Mouse (Mus musculus): ENCODE measurements around the gene N4bp2. TPM values are rescaled to one million over a fixed set of nuclear protein-coding genes. Genes with fewer than 3 reads are reported as not detected.

Gene N4bp2
- polyA plus RNA-seq, 1 experiment from 2014 or later = 14.2 TPM

- WGBS = 88% methylated on average over 3 of the region's 3 CpGs
- ATAC-seq = no peak
- Histone ChIP-seq H3K4me1 (ENCODE audit: control insufficient read depth, insufficient read depth, low read length) (no peaks in the 10 kb centered on the region), H3K4me2 (ENCODE audit: low read length) (no peak overlapping the region), H3K36me3 (ENCODE audit: control insufficient read depth, insufficient read depth, low read length) (peaks cover 5% of the 10 kb centered on the region; the same call in 1 of the 2 replicates), H3K9me3 (replicated peaks; ENCODE audit: control insufficient read depth, low read length, poor library complexity, severe bottlenecking) (no peaks in the 10 kb centered on the region), H3K27ac (ENCODE audit: low read length) (no peak overlapping the region), H3K4me3 (ENCODE audit: low read depth, low read length) (no peak overlapping the region), H3K27me3 (ENCODE audit: control insufficient read depth, insufficient read depth, low read depth, low read length) (no peaks in the 10 kb centered on the region), H3K9ac (ENCODE audit: low read depth, low read length) (no peak overlapping the region)
These were observed 31.4 kb downstream of the N4bp2 start for GRCm38 (mm10) chr5:65794702-65795101.

- Histone ChIP-seq H3K9me3 (replicated peaks; ENCODE audit: control insufficient read depth, low read length, poor library complexity, severe bottlenecking) (no peaks in the 10 kb centered on the region), H3K4me2 (ENCODE audit: low read length) (no peak overlapping the region), H3K27ac (ENCODE audit: low read length) (no peak overlapping the region), H3K9ac (ENCODE audit: low read depth, low read length) (no peak overlapping the region), H3K27me3 (ENCODE audit: control insufficient read depth, insufficient read depth, low read depth, low read length) (no peaks in the 10 kb centered on the region), H3K36me3 (ENCODE audit: control insufficient read depth, insufficient read depth, low read length) (peaks cover 5% of the 10 kb centered on the region; the same call in 1 of the 2 replicates), H3K4me1 (ENCODE audit: control insufficient read depth, insufficient read depth, low read length) (no peaks in the 10 kb centered on the region), H3K4me3 (ENCODE audit: low read depth, low read length) (no peak overlapping the region)
- WGBS = 93% methylated on average over 9 of the region's 9 CpGs
- no peak for ATAC-seq
These were observed 32.1 kb downstream of the N4bp2 start for GRCm38 (mm10) chr5:65795293-65795993.

GRCm38 (mm10) chr5:65795994-65796298, 32.6 kb downstream of the N4bp2 start:
- no peaks in the 10 kb centered on the region for H3K9me3 ChIP-seq (replicated peaks; ENCODE audit: control insufficient read depth, low read length, poor library complexity, severe bottlenecking)
- H3K27ac ChIP-seq (ENCODE audit: low read length) = no peak overlapping the region
- H3K4me2 ChIP-seq (ENCODE audit: low read length) = no peak overlapping the region
- ATAC-seq = no peak
- WGBS = 97% methylated on average over 1 of the region's 1 CpGs
- peaks cover 5% of the 10 kb centered on the region; the same call in 1 of the 2 replicates for H3K36me3 ChIP-seq (ENCODE audit: control insufficient read depth, insufficient read depth, low read length)
- no peaks in the 10 kb centered on the region for H3K27me3 ChIP-seq (ENCODE audit: control insufficient read depth, insufficient read depth, low read depth, low read length)
- H3K4me3 ChIP-seq (ENCODE audit: low read depth, low read length) = no peak overlapping the region
- no peak overlapping the region for H3K9ac ChIP-seq (ENCODE audit: low read depth, low read length)
- no peaks in the 10 kb centered on the region for H3K4me1 ChIP-seq (ENCODE audit: control insufficient read depth, insufficient read depth, low read length)

DNA sequence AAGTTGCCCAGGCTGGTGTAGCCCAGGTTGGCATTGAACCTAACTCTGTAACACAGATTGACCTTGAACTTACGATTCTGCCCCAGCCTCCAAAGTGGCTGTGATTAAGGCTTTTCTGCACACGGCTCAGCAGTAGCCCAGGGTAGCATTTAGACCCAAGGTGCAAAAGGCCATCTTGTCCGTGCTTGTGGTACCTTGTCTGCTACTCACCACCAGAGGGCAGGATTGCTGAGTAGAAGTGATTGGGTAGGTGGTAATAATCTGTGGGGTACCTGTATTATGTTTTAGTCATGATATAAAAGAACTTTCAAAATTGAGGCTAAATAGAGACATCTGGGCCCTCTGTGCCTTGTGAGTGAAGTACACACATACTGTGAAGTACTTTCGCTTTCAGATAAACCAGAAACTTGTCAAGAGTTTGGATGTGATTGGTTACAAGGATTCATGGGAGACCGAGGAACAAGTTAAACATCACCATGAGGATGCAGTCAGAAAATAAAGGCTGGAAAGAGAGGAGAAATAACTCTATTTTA, 60.3 kb downstream of the N4bp2 start:
- Histone ChIP-seq H3K36me3 (ENCODE audit: control insufficient read depth, insufficient read depth, low read length) (peaks cover 28% of the 10 kb centered on the region), H3K4me3 (ENCODE audit: low read depth, low read length) (no peak overlapping the region), H3K9ac (ENCODE audit: low read depth, low read length) (no peak overlapping the region), H3K27me3 (ENCODE audit: control insufficient read depth, insufficient read depth, low read depth, low read length) (no peaks in the 10 kb centered on the region), H3K27ac (ENCODE audit: low read length) (no peak overlapping the region), H3K9me3 (replicated peaks; ENCODE audit: control insufficient read depth, low read length, poor library complexity, severe bottlenecking) (no peaks in the 10 kb centered on the region), H3K4me1 (ENCODE audit: control insufficient read depth, insufficient read depth, low read length) (no peaks in the 10 kb centered on the region), H3K4me2 (ENCODE audit: low read length) (no peak overlapping the region)
- WGBS = 69% methylated on average over 5 of the region's 5 CpGs
- no peak for ATAC-seq

DNA sequence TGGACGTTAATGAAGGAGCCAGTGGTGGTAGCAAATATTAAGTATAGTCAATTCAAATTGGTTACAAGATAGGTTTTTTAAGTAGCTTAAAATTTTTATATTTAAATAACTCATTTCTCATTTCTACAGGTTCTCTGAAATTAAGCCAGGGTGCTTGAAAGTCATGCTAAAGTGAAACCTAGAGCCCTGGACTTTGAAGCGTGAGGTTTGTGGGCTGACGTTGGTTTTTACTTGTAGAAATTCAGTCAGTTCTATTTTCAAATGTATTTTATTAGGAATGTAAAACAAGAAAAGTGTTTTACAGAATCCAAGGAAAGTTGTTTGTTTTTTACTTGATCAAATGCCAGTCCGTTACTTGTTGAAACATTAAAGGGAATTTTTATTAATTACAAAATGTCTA, 63.2 kb downstream of the N4bp2 start:
- Histone ChIP-seq H3K9ac (ENCODE audit: low read depth, low read length) (no peak overlapping the region), H3K4me3 (ENCODE audit: low read depth, low read length) (no peak overlapping the region), H3K9me3 (replicated peaks; ENCODE audit: control insufficient read depth, low read length, poor library complexity, severe bottlenecking) (no peaks in the 10 kb centered on the region), H3K36me3 (ENCODE audit: control insufficient read depth, insufficient read depth, low read length) (peaks cover 18% of the 10 kb centered on the region), H3K4me1 (ENCODE audit: control insufficient read depth, insufficient read depth, low read length) (no peaks in the 10 kb centered on the region), H3K27me3 (ENCODE audit: control insufficient read depth, insufficient read depth, low read depth, low read length) (no peaks in the 10 kb centered on the region), H3K27ac (ENCODE audit: low read length) (no peak overlapping the region), H3K4me2 (ENCODE audit: low read length) (no peak overlapping the region)
- ATAC-seq = no peak
- 98% methylated on average over 4 of the region's 4 CpGs for WGBS

DNA sequence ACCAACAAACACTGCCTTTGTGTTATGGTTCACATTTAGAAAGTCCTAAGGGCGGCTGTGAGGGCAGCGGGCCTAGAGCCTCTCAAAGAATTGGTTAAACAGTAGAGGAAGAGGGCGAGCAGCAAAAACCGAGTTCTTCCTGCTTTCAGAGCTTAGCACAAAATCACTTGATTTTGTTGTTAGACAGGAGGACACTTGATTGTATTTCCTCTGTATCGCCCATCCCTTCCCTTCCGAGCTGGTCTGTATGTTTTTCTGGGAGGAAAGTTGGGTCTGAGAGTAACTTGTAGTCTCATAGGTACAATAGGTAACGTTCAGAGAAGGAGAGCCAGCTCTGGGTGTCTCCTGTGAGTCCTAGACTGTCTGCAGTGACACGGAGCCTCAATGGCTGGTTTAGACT, 63.8 kb downstream of the N4bp2 start:
- WGBS = 91% methylated on average over 8 of the region's 8 CpGs
- Histone ChIP-seq H3K4me2 (ENCODE audit: low read length) (no peak overlapping the region), H3K36me3 (ENCODE audit: control insufficient read depth, insufficient read depth, low read length) (peaks cover 14% of the 10 kb centered on the region), H3K9ac (ENCODE audit: low read depth, low read length) (no peak overlapping the region), H3K4me3 (ENCODE audit: low read depth, low read length) (no peak overlapping the region), H3K27ac (ENCODE audit: low read length) (no peak overlapping the region), H3K27me3 (ENCODE audit: control insufficient read depth, insufficient read depth, low read depth, low read length) (no peaks in the 10 kb centered on the region), H3K4me1 (ENCODE audit: control insufficient read depth, insufficient read depth, low read length) (no peaks in the 10 kb centered on the region), H3K9me3 (replicated peaks; ENCODE audit: control insufficient read depth, low read length, poor library complexity, severe bottlenecking) (no peaks in the 10 kb centered on the region)
- no peak for ATAC-seq

- WGBS = 97% methylated on average over 5 of the region's 5 CpGs
- no peak overlapping the region for H3K4me2 ChIP-seq (ENCODE audit: low read length)
- ATAC-seq = no peak
These were observed 64.9 kb downstream of the N4bp2 start for GRCm38 (mm10) chr5:65828261-65828660.

DNA sequence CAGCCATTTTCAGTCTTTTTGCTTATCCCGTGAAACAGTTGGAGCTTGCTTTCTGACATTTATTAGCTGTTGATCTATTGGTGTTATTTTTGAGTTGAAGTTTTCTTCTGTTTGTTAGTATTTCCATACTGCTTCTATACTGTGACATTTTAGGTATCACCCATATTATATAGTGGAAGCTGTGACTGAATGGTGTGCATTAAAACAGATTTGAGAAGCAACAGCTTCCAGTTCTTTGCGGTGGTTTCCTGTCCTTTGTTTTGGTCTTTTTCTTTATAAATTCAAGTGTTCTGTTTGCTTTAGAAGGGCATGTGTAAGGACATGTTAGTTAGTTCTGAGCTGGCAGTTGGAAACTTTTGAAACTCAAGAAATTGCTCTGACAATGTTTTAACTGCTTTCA, 65.7 kb downstream of the N4bp2 start:
- 80% methylated on average over 2 of the region's 2 CpGs for WGBS
- no peak for ATAC-seq
- Histone ChIP-seq H3K4me2 (ENCODE audit: low read length) (no peak overlapping the region), H3K36me3 (ENCODE audit: control insufficient read depth, insufficient read depth, low read length) (peaks cover 7% of the 10 kb centered on the region), H3K27me3 (ENCODE audit: control insufficient read depth, insufficient read depth, low read depth, low read length) (no peaks in the 10 kb centered on the region), H3K4me3 (ENCODE audit: low read depth, low read length) (no peak overlapping the region), H3K9me3 (replicated peaks; ENCODE audit: control insufficient read depth, low read length, poor library complexity, severe bottlenecking) (no peaks in the 10 kb centered on the region), H3K4me1 (ENCODE audit: control insufficient read depth, insufficient read depth, low read length) (no peaks in the 10 kb centered on the region), H3K9ac (ENCODE audit: low read depth, low read length) (no peak overlapping the region), H3K27ac (ENCODE audit: low read length) (no peak overlapping the region)

More at GRCm38 (mm10) chr5:65828261-65828660, 64.9 kb downstream of the N4bp2 start:
- no peak overlapping the region for H3K4me3 ChIP-seq (ENCODE audit: low read depth, low read length)
- H3K9ac ChIP-seq (ENCODE audit: low read depth, low read length) = no peak overlapping the region
- H3K4me1 ChIP-seq (ENCODE audit: control insufficient read depth, insufficient read depth, low read length) = no peaks in the 10 kb centered on the region
- no peaks in the 10 kb centered on the region for H3K27me3 ChIP-seq (ENCODE audit: control insufficient read depth, insufficient read depth, low read depth, low read length)
- no peaks in the 10 kb centered on the region for H3K9me3 ChIP-seq (replicated peaks; ENCODE audit: control insufficient read depth, low read length, poor library complexity, severe bottlenecking)
- no peak overlapping the region for H3K27ac ChIP-seq (ENCODE audit: low read length)
- peaks cover 7% of the 10 kb centered on the region for H3K36me3 ChIP-seq (ENCODE audit: control insufficient read depth, insufficient read depth, low read length)

- no peaks in the 10 kb centered on the region for H3K27me3 ChIP-seq (ENCODE audit: control insufficient read depth, insufficient read depth, low read depth, low read length)
- H3K4me1 ChIP-seq (ENCODE audit: control insufficient read depth, insufficient read depth, low read length) = no peaks in the 10 kb centered on the region
- H3K36me3 ChIP-seq (ENCODE audit: control insufficient read depth, insufficient read depth, low read length) = no peaks in the 10 kb centered on the region
- no peak overlapping the region for H3K4me2 ChIP-seq (ENCODE audit: low read length)
- ATAC-seq = no peak
- WGBS = 86% methylated on average over 11 of the region's 11 CpGs
- no peak overlapping the region for H3K9ac ChIP-seq (ENCODE audit: low read depth, low read length)
- no peaks in the 10 kb centered on the region for H3K9me3 ChIP-seq (replicated peaks; ENCODE audit: control insufficient read depth, low read length, poor library complexity, severe bottlenecking)
- H3K4me3 ChIP-seq (ENCODE audit: low read depth, low read length) = no peak overlapping the region
- H3K27ac ChIP-seq (ENCODE audit: low read length) = no peak overlapping the region
These were observed 68.7 kb downstream of the N4bp2 start for GRCm38 (mm10) chr5:65831917-65832618.
